Mouse (Mus musculus) heart, adult 2 months (tissue): ENCODE measurements at regions not wholly inside any gene's neighbourhood (a gene's known extent, or its start where the extent isn't known, plus 50 kb on each side); places are given as distances from the start of the nearest gene placed in this dataset.

Source experiments
- DNase-seq, 2 experiments: peaks; one replicate each; pipeline ENCODE4 v3.0.0; 2021
- H3K27ac ChIP-seq: fragments of 200-600 bp; 2 replicates; pipeline ENCODE4 v1.8.1; 2022
- H3K27me3 ChIP-seq: fragments of 200-500 bp; 2 replicates; pipeline ENCODE4 v1.6.1; 2012; ENCODE audit warnings: mild to moderate bottlenecking, low read length, inconsistent platforms, mixed read lengths; ENCODE audit not compliant: control insufficient read depth, insufficient read depth
- H3K36me3 ChIP-seq: fragments of 200-500 bp; 2 replicates; pipeline ENCODE4 v1.6.1; 2012; ENCODE audit warnings: low read length, inconsistent platforms; ENCODE audit not compliant: control insufficient read depth, insufficient read depth
- H3K4me1 ChIP-seq: fragments of 200-500 bp; 2 replicates; pipeline ENCODE4 v1.6.1; 2011; ENCODE audit warnings: low read length; ENCODE audit not compliant: control insufficient read depth, insufficient read depth
- H3K4me3 ChIP-seq: fragments of 200-600 bp; 2 replicates; pipeline ENCODE4 v1.8.1; 2022
- H3K79me2 ChIP-seq: fragments of 200-500 bp; replicated peaks from 2 replicates; pipeline ENCODE4 v1.6.1; 2012; ENCODE audit warnings: mild to moderate bottlenecking, inconsistent platforms, low read length, moderate library complexity, mixed read lengths; ENCODE audit not compliant: control insufficient read depth, insufficient read depth
- H3K9ac ChIP-seq: fragments of 200-500 bp; 2 replicates; pipeline ENCODE4 v1.6.1; 2012; ENCODE audit warnings: low read depth, mild to moderate bottlenecking, control low read depth, inconsistent platforms, low read length, mixed read lengths
- CTCF ChIP-seq: fragments of 200-600 bp; IDR thresholded peaks from 2 replicates; pipeline ENCODE4 v1.8.1; 2022; ENCODE audit warnings: antibody characterized with exemption, mild to moderate bottlenecking, moderate library complexity
- EP300 ChIP-seq: fragments of 200-500 bp; IDR thresholded peaks from 2 replicates; pipeline ENCODE4 v1.6.1; 2011; ENCODE audit warnings: low read depth, low read length, control low read depth; ENCODE audit not compliant: insufficient read depth
- POLR2A ChIP-seq: fragments of 200-500 bp; IDR thresholded peaks from 2 replicates; pipeline ENCODE4 v1.6.1; 2011; ENCODE audit warnings: mild to moderate bottlenecking, low read depth, low read length, control low read depth; ENCODE audit not compliant: insufficient read depth
- WGBS: fragments of 180-500 bp; shearing (Covaris S2); methylation state at CpG from one replicate; pipeline ENCODE4 v1.1.7; 2018; 5-methylcytosine and 5-hydroxymethylcytosine counted together
- intact Hi-C: fragments of 180-260 bp; cut with DNase I; formaldehyde crosslinking; loops from one replicate; pipeline ENCODE4 v1.15.1; 2025

GRCm38 (mm10) chr1:63977956-63978355, 144.1 kb downstream of the Klf7 start:
- no peak overlapping the region for H3K4me3 ChIP-seq
- H3K27ac ChIP-seq: no peak overlapping the region
- H3K9ac ChIP-seq: no peak overlapping the region
- TF ChIP-seq CTCF: no peak
- TF ChIP-seq POLR2A: no peak
- no peak for TF ChIP-seq EP300
- WGBS: 91% methylated on average over 7 of the region's 7 CpGs
- H3K36me3 ChIP-seq: no peaks in the 10 kb centered on the region
- no peaks in the 10 kb centered on the region for H3K27me3 ChIP-seq
- H3K4me1 ChIP-seq: no peaks in the 10 kb centered on the region
- H3K79me2 ChIP-seq: no peaks in the 10 kb centered on the region
- intact Hi-C loops: no loop called here
- DNase-seq: no peak

GRCm38 (mm10) chr1:63977302-63977888, 144.7 kb downstream of the Klf7 start:
- Histone ChIP-seq H3K4me1 (no peaks in the 10 kb centered on the region), H3K4me3 (no peak overlapping the region), H3K36me3 (no peaks in the 10 kb centered on the region), H3K79me2 (no peaks in the 10 kb centered on the region), H3K27me3 (no peaks in the 10 kb centered on the region), H3K9ac (no peak overlapping the region), H3K27ac (no peak overlapping the region)
- 90% methylated on average over 4 of the region's 4 CpGs for whole genome bisulfite sequencing
- intact Hi-C loops: no loop called here
- TF ChIP-seq EP300 (no peak), POLR2A (no peak), CTCF (no peak)
- DNase-seq: no peak

- Histone ChIP-seq H3K27me3 (no peaks in the 10 kb centered on the region), H3K9ac (no peak overlapping the region), H3K36me3 (no peaks in the 10 kb centered on the region), H3K79me2 (no peaks in the 10 kb centered on the region), H3K4me1 (no peaks in the 10 kb centered on the region), H3K27ac (no peak overlapping the region), H3K4me3 (no peak overlapping the region)
- DNase-seq: no peak
- 42% methylated on average over 4 of the region's 4 CpGs for WGBS
- TF ChIP-seq CTCF: no peak
- no peak for TF ChIP-seq EP300
- TF ChIP-seq POLR2A: no peak
- intact Hi-C loops: no loop called here
These were observed 145.2 kb downstream of the Klf7 start for GRCm38 (mm10) chr1:63976862-63977261.

DNA sequence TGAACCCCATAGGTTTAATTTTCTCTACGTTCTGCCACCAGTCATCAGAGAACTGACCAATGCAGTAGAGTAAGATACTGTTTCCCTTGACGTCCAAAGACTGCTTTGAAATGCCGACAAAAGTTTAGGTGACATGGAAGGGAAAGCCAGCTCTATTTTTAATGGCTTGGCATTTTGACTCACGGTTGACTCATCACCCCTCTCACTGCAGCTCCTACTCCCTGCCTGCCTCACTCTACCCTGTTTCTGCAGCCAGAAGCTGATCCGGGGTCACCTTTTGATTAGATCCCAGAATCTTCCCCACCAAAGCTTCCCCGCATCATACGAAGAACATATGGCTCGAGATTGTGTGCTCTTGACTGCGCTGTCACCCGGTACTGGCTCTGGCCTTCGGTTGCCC, 154.2 kb downstream of the Klf7 start:
- DNase-seq: no peak
- no peak for TF ChIP-seq EP300
- TF ChIP-seq CTCF: no peak
- no peak for TF ChIP-seq POLR2A
- intact Hi-C loops: loop anchor here (5.0 kb wide), 1 partner anchor 39 kb away; no protein-coding TSS in a partner anchor
- H3K36me3 ChIP-seq: no peaks in the 10 kb centered on the region
- 78% methylated on average over 11 of the region's 11 CpGs for WGBS
- H3K9ac ChIP-seq: no peak overlapping the region
- H3K79me2 ChIP-seq: no peaks in the 10 kb centered on the region
- no peak overlapping the region for H3K27ac ChIP-seq
- no peaks in the 10 kb centered on the region for H3K27me3 ChIP-seq
- no peak overlapping the region for H3K4me3 ChIP-seq
- no peaks in the 10 kb centered on the region for H3K4me1 ChIP-seq

- H3K27ac ChIP-seq: no peak overlapping the region
- intact Hi-C loops: loop anchor here (5.0 kb wide), 1 partner anchor 42 kb away; no protein-coding TSS in a partner anchor
- no peak for DNase-seq
- no peak overlapping the region for H3K4me3 ChIP-seq
- no peaks in the 10 kb centered on the region for H3K4me1 ChIP-seq
- H3K36me3 ChIP-seq: no peaks in the 10 kb centered on the region
- TF ChIP-seq POLR2A (no peak), EP300 (no peak), CTCF (no peak)
- no peak overlapping the region for H3K9ac ChIP-seq
- H3K27me3 ChIP-seq: no peaks in the 10 kb centered on the region
- no peaks in the 10 kb centered on the region for H3K79me2 ChIP-seq
These were observed 156.6 kb downstream of the Klf7 start for GRCm38 (mm10) chr1:63965446-63965845.

- no peak for TF ChIP-seq CTCF
- no peak for TF ChIP-seq POLR2A
- intact Hi-C loops: no loop called here
These were observed 157.6 kb downstream of the Klf7 start for GRCm38 (mm10) chr1:63964519-63964918.

More at GRCm38 (mm10) chr1:63964519-63964918, 157.6 kb downstream of the Klf7 start:
- no peak for DNase-seq
- H3K9ac ChIP-seq: no peak overlapping the region
- H3K36me3 ChIP-seq: no peaks in the 10 kb centered on the region
- H3K4me3 ChIP-seq: no peak overlapping the region
- no peaks in the 10 kb centered on the region for H3K27me3 ChIP-seq
- H3K27ac ChIP-seq: no peak overlapping the region
- H3K4me1 ChIP-seq: no peaks in the 10 kb centered on the region
- WGBS: 33% methylated on average over 1 of the region's 1 CpGs
- no peaks in the 10 kb centered on the region for H3K79me2 ChIP-seq
